Mouse (Mus musculus) liver, embryonic 16.5 days (tissue): Measurements from ENCODE around the gene Crbn. TPM values are rescaled to one million over a fixed set of nuclear protein-coding genes. Genes with fewer than 3 reads are reported as not detected.
A peak's percentile ranks its signal among the peaks of the same experiment; 100 is the strongest.

Source experiments
- ATAC-seq: fragments of 200-750 bp; cut with Nextera tagmentation; 2 replicates; pipeline ENCODE4 v1.8.0; 2017; ENCODE audit warnings: low read depth, mild to moderate bottlenecking, moderate number of reproducible peaks, moderate library complexity
- H3K27ac ChIP-seq: fragments of 300-500 bp; sonication (generic); 2 replicates; pipeline ENCODE4 v1.5.1; 2014; ENCODE audit warnings: mild to moderate bottlenecking, low read length
- H3K27me3 ChIP-seq: fragments of 300-500 bp; sonication (generic); 2 replicates; pipeline ENCODE4 v1.6.1; 2014; ENCODE audit warnings: low read depth, low read length, mixed read lengths; ENCODE audit not compliant: control insufficient read depth, insufficient read depth
- H3K36me3 ChIP-seq: fragments of 300-500 bp; sonication (generic); 2 replicates; pipeline ENCODE4 v1.6.1; 2014; ENCODE audit warnings: mild to moderate bottlenecking; ENCODE audit not compliant: control insufficient read depth, insufficient read depth
- H3K4me1 ChIP-seq: fragments of 300-500 bp; sonication (generic); 2 replicates; pipeline ENCODE4 v1.6.1; 2014; ENCODE audit warnings: low read depth, low read length, mixed read lengths; ENCODE audit not compliant: control insufficient read depth
- H3K4me2 ChIP-seq: fragments of 300-500 bp; sonication (generic); 2 replicates; pipeline ENCODE4 v1.6.1; 2014; ENCODE audit warnings: low read depth, low read length, mixed read lengths
- H3K4me3 ChIP-seq: fragments of 300-500 bp; sonication (generic); 2 replicates; pipeline ENCODE4 v1.5.1; 2014; ENCODE audit warnings: low read depth, mild to moderate bottlenecking, low read length
- H3K9ac ChIP-seq: fragments of 300-500 bp; sonication (generic); 2 replicates; pipeline ENCODE4 v1.6.1; 2014; ENCODE audit warnings: low read depth, low read length
- H3K9me3 ChIP-seq: fragments of 300-500 bp; sonication (generic); replicated peaks from 2 replicates; pipeline ENCODE4 v1.6.1; 2016; ENCODE audit warnings: low read length; ENCODE audit not compliant: control insufficient read depth
- WGBS: fragments of 180-500 bp; shearing (Covaris S2); extraction: QIAGEN DNeasy Blood & Tissue Kit; methylation state at CpG from one replicate; pipeline ENCODE4 v1.1.7; 2014; ENCODE audit not compliant: insufficient replicate concordance; 5-methylcytosine and 5-hydroxymethylcytosine counted together
- polyA plus RNA-seq: library from polyadenylated mRNA; unstranded; fragments of >200 nt; fragmentation: Nextera tagmentation; extraction: Ambion mirVana; gene quantifications from 2 replicates; pipeline ENCODE4 v1.2.1, GENCODE M21; 2015

Crbn gene
- polyA plus RNA-seq, 1 experiment from 2014 or later = 20.0 TPM

GRCm38 (mm10) chr6:106750291-106750690 lies 49.6 kb downstream of the Crbn start:
- no peak overlapping the region for H3K27ac ChIP-seq
- 72% methylated on average over 7 of the region's 7 CpGs for WGBS
- no peak overlapping the region for H3K4me3 ChIP-seq
- no peaks in the 10 kb centered on the region for H3K36me3 ChIP-seq
- no peaks in the 10 kb centered on the region for H3K9me3 ChIP-seq
- no peaks in the 10 kb centered on the region for H3K4me1 ChIP-seq
- H3K4me2 ChIP-seq = no peak overlapping the region
- no peaks in the 10 kb centered on the region for H3K27me3 ChIP-seq
- no peak for ATAC-seq
- H3K9ac ChIP-seq = no peak overlapping the region

GRCm38 (mm10) chr6:106748887-106749388 lies 50.9 kb downstream of the Crbn start, which contains the start of gene Il5ra:
Il5ra (minus strand) TSS chr6:106749037.
- Histone ChIP-seq H3K4me3 (no peak within 1 kb of the TSS), H3K27ac (no peak within 1 kb of the TSS), H3K9ac (no peak within 1 kb of the TSS), H3K27me3 (no peaks in the 10 kb centered on the region), H3K4me2 (no peak within 1 kb of the TSS), H3K36me3 (no peaks in the 10 kb centered on the region), H3K9me3 (no peaks in the 10 kb centered on the region), H3K4me1 (no peaks in the 10 kb centered on the region)
- ATAC-seq = 0 out of 2 replicates have a peak, but pooled peaks have one; percentile 21
- WGBS = 13% methylated on average over 6 of the region's 6 CpGs

- no peaks in the 10 kb centered on the region for H3K36me3 ChIP-seq
- WGBS = 41% methylated on average over 3 of the region's 3 CpGs
- no peak overlapping the region for H3K4me2 ChIP-seq
- H3K9me3 ChIP-seq = no peaks in the 10 kb centered on the region
- no peak for ATAC-seq
- no peaks in the 10 kb centered on the region for H3K4me1 ChIP-seq
- H3K27me3 ChIP-seq = no peaks in the 10 kb centered on the region
- H3K9ac ChIP-seq = no peak overlapping the region
- H3K27ac ChIP-seq = no peak overlapping the region
- no peak overlapping the region for H3K4me3 ChIP-seq
These were observed 52.1 kb downstream of the Crbn start for GRCm38 (mm10) chr6:106747804-106748203.

GRCm38 (mm10) chr6:106747251-106747650 lies 52.6 kb downstream of the Crbn start:
- no peak for ATAC-seq
- Histone ChIP-seq H3K4me3 (no peak overlapping the region), H3K9me3 (no peaks in the 10 kb centered on the region), H3K27me3 (no peaks in the 10 kb centered on the region), H3K9ac (no peak overlapping the region), H3K4me1 (no peaks in the 10 kb centered on the region), H3K36me3 (no peaks in the 10 kb centered on the region), H3K4me2 (no peak overlapping the region), H3K27ac (no peak overlapping the region)
- 75% methylated on average over 5 of the region's 5 CpGs for WGBS

GRCm38 (mm10) chr6:106745673-106746394 lies 54.0 kb downstream of the Crbn start:
- Histone ChIP-seq H3K9ac (no peak overlapping the region), H3K27me3 (no peaks in the 10 kb centered on the region)
- ATAC-seq = no peak

GRCm38 (mm10) chr6:106743556-106744233 lies 56.2 kb downstream of the Crbn start:
- ATAC-seq = no peak
- WGBS = 54% methylated on average over 7 of the region's 7 CpGs
- no peak overlapping the region for H3K4me2 ChIP-seq
- H3K9ac ChIP-seq = no peak overlapping the region
- no peaks in the 10 kb centered on the region for H3K27me3 ChIP-seq
- no peak overlapping the region for H3K27ac ChIP-seq
- no peaks in the 10 kb centered on the region for H3K9me3 ChIP-seq
- H3K4me3 ChIP-seq = no peak overlapping the region
- no peaks in the 10 kb centered on the region for H3K36me3 ChIP-seq
- H3K4me1 ChIP-seq = no peaks in the 10 kb centered on the region

More at GRCm38 (mm10) chr6:106745673-106746394, 54.0 kb downstream of the Crbn start:
- Histone ChIP-seq H3K36me3 (no peaks in the 10 kb centered on the region), H3K9me3 (no peaks in the 10 kb centered on the region), H3K4me3 (no peak overlapping the region), H3K4me1 (no peaks in the 10 kb centered on the region), H3K4me2 (no peak overlapping the region), H3K27ac (no peak overlapping the region)
- WGBS = 42% methylated on average over 7 of the region's 7 CpGs

- WGBS = 59% methylated on average over 1 of the region's 1 CpGs
- ATAC-seq = no peak
- no peak overlapping the region for H3K4me2 ChIP-seq
These were observed 59.5 kb downstream of the Crbn start for GRCm38 (mm10) chr6:106740244-106740825.

GRCm38 (mm10) chr6:106738229-106738628 lies 61.6 kb downstream of the Crbn start:
- H3K27me3 ChIP-seq = no peaks in the 10 kb centered on the region
- no peaks in the 10 kb centered on the region for H3K4me1 ChIP-seq
- no peak overlapping the region for H3K4me3 ChIP-seq
- WGBS = 68% methylated on average over 3 of the region's 3 CpGs
- no peaks in the 10 kb centered on the region for H3K36me3 ChIP-seq
- H3K4me2 ChIP-seq = no peak overlapping the region
- ATAC-seq = no peak
- H3K9me3 ChIP-seq = no peaks in the 10 kb centered on the region
- H3K9ac ChIP-seq = no peak overlapping the region
- H3K27ac ChIP-seq = no peak overlapping the region

More at GRCm38 (mm10) chr6:106740244-106740825, 59.5 kb downstream of the Crbn start:
- Histone ChIP-seq H3K27ac (no peak overlapping the region), H3K4me3 (no peak overlapping the region), H3K36me3 (no peaks in the 10 kb centered on the region), H3K4me1 (no peaks in the 10 kb centered on the region), H3K9ac (no peak overlapping the region), H3K27me3 (no peaks in the 10 kb centered on the region), H3K9me3 (no peaks in the 10 kb centered on the region)

- 22% methylated on average over 4 of the region's 4 CpGs for WGBS
- Histone ChIP-seq H3K9me3 (no peaks in the 10 kb centered on the region), H3K4me3 (no peak overlapping the region), H3K4me1 (no peaks in the 10 kb centered on the region), H3K36me3 (no peaks in the 10 kb centered on the region), H3K27me3 (no peaks in the 10 kb centered on the region), H3K27ac (no peak overlapping the region), H3K9ac (no peak overlapping the region), H3K4me2 (no peak overlapping the region)
- no peak for ATAC-seq
These were observed 67.3 kb downstream of the Crbn start for GRCm38 (mm10) chr6:106732563-106732962.
